Mouse (Mus musculus) CH12.LX (cell line): ENCODE data around the gene Ppa2. TPM values are rescaled to one million over a fixed set of nuclear protein-coding genes. Genes with fewer than 3 reads are reported as not detected.

Experiments
- DNase-seq: peaks from one replicate; pipeline ENCODE4 v3.0.0-alpha.2; 2013; ENCODE audit errors: extremely low read depth
- H3K27ac ChIP-seq: 2 replicates; pipeline ENCODE4 v1.5.1; 2012; ENCODE audit warnings: low read depth, mild to moderate bottlenecking, control low read depth, moderate library complexity; ENCODE audit not compliant: insufficient read depth
- H3K27me3 ChIP-seq: replicated peaks from 2 replicates; pipeline ENCODE3; 2012; ENCODE audit warnings: inconsistent platforms
- H3K36me3 ChIP-seq, 2 experiments: replicated peaks in 1 of 2; 2 replicates each; pipeline versions ENCODE3 to v1.6.1; 2012; ENCODE audit warnings: inconsistent platforms in 1 of 2, low read length in 1 of 2, mild to moderate bottlenecking in 1 of 2, mixed read lengths in 1 of 2, moderate library complexity in 1 of 2; ENCODE audit not compliant: control insufficient read depth in 1 of 2, insufficient read depth in 1 of 2
- H3K4me1 ChIP-seq, 2 experiments: 2 replicates each; pipeline ENCODE4 v1.6.1; 2012; ENCODE audit warnings: inconsistent platforms in 1 of 2, moderate library complexity in 1 of 2; ENCODE audit not compliant: insufficient read depth in 2 of 2, control insufficient read depth in 1 of 2
- H3K4me2 ChIP-seq: 2 replicates; pipeline ENCODE4 v1.6.1; 2012; ENCODE audit warnings: low read depth, mild to moderate bottlenecking, control low read depth; ENCODE audit not compliant: poor library complexity, insufficient read depth, severe bottlenecking
- H3K4me3 ChIP-seq, 3 experiments: fragments of 150-350 bp in 1 of 3; sonication (generic) in 1 of 3; replicated peaks in 1 of 3; 2 replicates each; pipeline versions ENCODE3 to v1.5.1; 2011 to 2012; ENCODE audit warnings: low read depth in 2 of 3, low read length in 2 of 3, mild to moderate bottlenecking in 2 of 3, moderate library complexity in 2 of 3, control low read depth in 1 of 3, improper control_type of control experiment in 1 of 3, inconsistent platforms in 1 of 3, mixed read lengths in 1 of 3; ENCODE audit not compliant: poor library complexity in 1 of 3
- H3K79me2 ChIP-seq: replicated peaks from 2 replicates; pipeline ENCODE4 v1.6.1; 2012; ENCODE audit warnings: mild to moderate bottlenecking, moderate library complexity; ENCODE audit not compliant: control insufficient read depth, poor library complexity, insufficient read depth, severe bottlenecking; ENCODE audit errors: extremely low read depth
- H3K9ac ChIP-seq: 2 replicates; pipeline ENCODE4 v1.6.1; 2012; ENCODE audit warnings: low read depth, mild to moderate bottlenecking, control low read depth, moderate library complexity; ENCODE audit not compliant: insufficient read depth
- H3K9me3 ChIP-seq: replicated peaks from 2 replicates; pipeline ENCODE3; 2012; ENCODE audit warnings: low read length, inconsistent platforms, mixed read lengths
- BHLHE40 ChIP-seq: IDR thresholded peaks from 2 replicates; pipeline ENCODE4 v1.6.1; 2011; ENCODE audit warnings: mild to moderate bottlenecking, low read depth, low read length, improper control_type of control experiment
- E2F4 ChIP-seq: IDR thresholded peaks from 2 replicates; pipeline ENCODE4 v1.6.1; 2011; ENCODE audit warnings: low read depth, low read length, improper control_type of control experiment; ENCODE audit not compliant: insufficient replicate concordance
- ELF1 ChIP-seq: IDR thresholded peaks from 2 replicates; pipeline ENCODE4 v1.6.1; 2014; ENCODE audit warnings: low read depth, mild to moderate bottlenecking, inconsistent platforms, low read length, improper control_type of control experiment
- EP300 ChIP-seq: IDR thresholded peaks from 2 replicates; pipeline ENCODE4 v1.6.1; 2011; ENCODE audit warnings: low read length, improper control_type of control experiment
- GABPA ChIP-seq: IDR thresholded peaks from 2 replicates; pipeline ENCODE4 v1.6.1; 2012; ENCODE audit warnings: low read depth, low read length, improper control_type of control experiment, inconsistent platforms; ENCODE audit not compliant: insufficient replicate concordance
- IRF4 ChIP-seq: IDR thresholded peaks from 2 replicates; pipeline ENCODE4 v1.6.1; 2014; ENCODE audit warnings: low read depth, mild to moderate bottlenecking, inconsistent platforms, low read length, improper control_type of control experiment
- JUN ChIP-seq: IDR thresholded peaks from 2 replicates; pipeline ENCODE4 v1.6.1; 2011; ENCODE audit warnings: low read depth, mild to moderate bottlenecking, low read length, improper control_type of control experiment, moderate library complexity; ENCODE audit not compliant: insufficient read depth
- JUND ChIP-seq: conservative IDR thresholded peaks from 2 replicates; pipeline ENCODE4 v1.6.1; 2011; ENCODE audit warnings: low read depth, low read length, improper control_type of control experiment
- KAT2A ChIP-seq: IDR thresholded peaks from 2 replicates; pipeline ENCODE4 v1.6.1; 2012; ENCODE audit warnings: low read length, improper control_type of control experiment, inconsistent platforms; ENCODE audit not compliant: insufficient replicate concordance
- MEF2A ChIP-seq: IDR thresholded peaks from 2 replicates; pipeline ENCODE4 v1.6.1; 2014; ENCODE audit warnings: low read depth, mild to moderate bottlenecking, inconsistent platforms, low read length, improper control_type of control experiment, borderline replicate concordance
- MXI1 ChIP-seq: IDR thresholded peaks from 2 replicates; pipeline ENCODE4 v1.6.1; 2011; ENCODE audit warnings: mild to moderate bottlenecking, low read depth, low read length, improper control_type of control experiment
- MYC ChIP-seq: IDR thresholded peaks from 2 replicates; pipeline ENCODE4 v1.6.1; 2011; ENCODE audit warnings: low read depth, mild to moderate bottlenecking, improper control_type of control experiment, low read length
- NELFE ChIP-seq: IDR thresholded peaks from 2 replicates; pipeline ENCODE4 v1.6.1; 2011; ENCODE audit warnings: low read depth, low read length, improper control_type of control experiment
- PAX5 ChIP-seq: IDR thresholded peaks from 2 replicates; pipeline ENCODE4 v1.6.1; 2012; ENCODE audit warnings: low read length, inconsistent platforms, mixed read lengths
- POLR2AphosphoS2 ChIP-seq: IDR thresholded peaks from 2 replicates; pipeline ENCODE4 v1.6.1; 2011; ENCODE audit warnings: low read depth, low read length, improper control_type of control experiment
- RAD21 ChIP-seq: IDR thresholded peaks from 2 replicates; pipeline ENCODE4 v1.6.1; 2011; ENCODE audit warnings: low read depth, mild to moderate bottlenecking, low read length, improper control_type of control experiment, moderate library complexity
- RCOR1 ChIP-seq: conservative IDR thresholded peaks from 2 replicates; pipeline ENCODE4 v1.6.1; 2012; ENCODE audit warnings: low read depth, mild to moderate bottlenecking, inconsistent platforms, low read length, improper control_type of control experiment
- SIN3A ChIP-seq: IDR thresholded peaks from 2 replicates; pipeline ENCODE4 v1.6.1; 2012; ENCODE audit warnings: low read length, improper control_type of control experiment, inconsistent platforms
- SMC3 ChIP-seq: IDR thresholded peaks from 2 replicates; pipeline ENCODE4 v1.6.1; 2011; ENCODE audit warnings: low read depth, low read length, improper control_type of control experiment
- UBTF ChIP-seq: IDR thresholded peaks from 2 replicates; pipeline ENCODE4 v1.6.1; 2012; ENCODE audit warnings: low read depth, mild to moderate bottlenecking, inconsistent platforms, low read length, improper control_type of control experiment, moderate library complexity
- USF1 ChIP-seq: IDR thresholded peaks from 2 replicates; pipeline ENCODE4 v1.6.1; 2014; ENCODE audit warnings: low read depth, mild to moderate bottlenecking, inconsistent platforms, low read length, improper control_type of control experiment
- USF2 ChIP-seq: conservative IDR thresholded peaks from 2 replicates; pipeline ENCODE4 v1.6.1; 2011; ENCODE audit warnings: low read depth, low read length, improper control_type of control experiment
- ZKSCAN1 ChIP-seq: IDR thresholded peaks from 2 replicates; pipeline ENCODE4 v1.6.1; 2012; ENCODE audit warnings: low read depth, inconsistent platforms, low read length, improper control_type of control experiment, borderline replicate concordance
- ZNF384 ChIP-seq: IDR thresholded peaks from 2 replicates; pipeline ENCODE4 v1.6.1; 2012; ENCODE audit warnings: low read depth, low read length, improper control_type of control experiment, inconsistent platforms
- dilution Hi-C: fragments of 300-500 bp; cut with MboI; formaldehyde crosslinking; loops from 2 replicates; pipeline ENCODE4 v1.14.3; 2020; ENCODE audit warnings: low sequenced_read_pairs; ENCODE audit not compliant: extremely low pct_unique_long_range_greater_than_20kb, extremely low pct_ligation_motif_present
- in situ Hi-C: fragments of 300-500 bp; cut with MboI; formaldehyde crosslinking; loops from 3 replicates; pipeline ENCODE4 v1.14.3; 2019; ENCODE audit warnings: low sequenced_read_pairs, low pct_ligation_motif_present, low pct_unique_long_range_greater_than_20kb, mixed read lengths
- polyA plus RNA-seq: library from polyadenylated mRNA; unstranded; fragments of >175 nt; gene quantifications from 2 replicates; pipeline ENCODE4 v1.2.1, GENCODE M21; 2012; ENCODE audit warnings: low read depth; ENCODE audit not compliant: insufficient read length
- total RNA-seq, 2 experiments: library from RNA; depleted of rRNA; stranded (reverse); fragments of 300-350 nt in 1 of 2; fragments of >200 nt in 1 of 2; gene quantifications; 2 replicates each; pipeline ENCODE4 v1.2.3; 2012 to 2014

Ppa2 gene
- total and polyA plus RNA-seq, 3 experiments, result 98.3 to 132 (median 119) TPM

GRCm38 (mm10) chr3:133357977-133358376 lies 48.1 kb downstream of the Ppa2 start:
- dilution Hi-C loops, result no loop called here
- no peak for TF ChIP-seq KAT2A
- TF ChIP-seq BHLHE40, result no peak
- no peak for TF ChIP-seq RCOR1
- no peak for TF ChIP-seq USF1
- TF ChIP-seq POLR2AphosphoS2, result no peak
- TF ChIP-seq MYC, result no peak
- no peak for TF ChIP-seq ZKSCAN1
- TF ChIP-seq RAD21, result no peak
- no peak for TF ChIP-seq SIN3A
- no peak for TF ChIP-seq GABPA
- no peak for TF ChIP-seq JUN
- no peak for TF ChIP-seq IRF4
- no peak for TF ChIP-seq PAX5
- no peak for TF ChIP-seq JUND
- no peak for TF ChIP-seq E2F4
- TF ChIP-seq MEF2A, result no peak
- Histone ChIP-seq H3K27me3 (no peaks in the 10 kb centered on the region), H3K9me3 (no peaks in the 10 kb centered on the region), H3K4me2 (no peak overlapping the region), H3K27ac (no peak overlapping the region), H3K79me2 (no peaks in the 10 kb centered on the region), H3K9ac (no peak overlapping the region), H3K36me3 (peaks cover 26 to 47% of the 10 kb centered on the region in 2 experiments), H3K4me3 (no peak overlapping the region), H3K4me1 (peaks cover 2 to 18% of the 10 kb centered on the region in 2 experiments; a peak in 2 of 4 replicates)
- in situ Hi-C loops, result no loop called here
- DNase-seq, result no peak

GRCm38 (mm10) chr3:133361406-133361805 lies 51.5 kb downstream of the Ppa2 start:
- DNase-seq, result no peak

More at GRCm38 (mm10) chr3:133361406-133361805, 51.5 kb downstream of the Ppa2 start:
- Histone ChIP-seq H3K27ac (no peak overlapping the region), H3K36me3 (peaks cover 24 to 51% of the 10 kb centered on the region in 2 experiments), H3K9ac (no peak overlapping the region), H3K4me2 (no peak overlapping the region), H3K9me3 (no peaks in the 10 kb centered on the region), H3K4me3 (no peak overlapping the region), H3K79me2 (no peaks in the 10 kb centered on the region), H3K4me1 (peaks cover 2 to 13% of the 10 kb centered on the region in 2 experiments; a peak in 2 of 4 replicates), H3K27me3 (no peaks in the 10 kb centered on the region)
- dilution Hi-C loops, result no loop called here
- no peak for TF ChIP-seq ELF1
- TF ChIP-seq RCOR1, result no peak
- peak; percentile 59; the same call in 1 of the 2 replicates for TF ChIP-seq EP300
- peak; percentile 71 for TF ChIP-seq IRF4
- TF ChIP-seq USF1, result no peak
- TF ChIP-seq NELFE, result no peak
- no peak for TF ChIP-seq UBTF
- 0 out of 2 replicates have a peak, but pooled peaks have one; percentile 58 for TF ChIP-seq MYC
- 0 out of 2 replicates have a peak, but pooled peaks have one; percentile 39 for TF ChIP-seq POLR2AphosphoS2
- 0 out of 2 replicates have a peak, but pooled peaks have one; percentile 18 for TF ChIP-seq BHLHE40
- peak; percentile 65 for TF ChIP-seq ZNF384
- TF ChIP-seq USF2, result no peak
- TF ChIP-seq MXI1, result peak; percentile 43; the same call in 1 of the 2 replicates
- TF ChIP-seq SMC3, result peak; percentile 6; the same call in 1 of the 2 replicates
- in situ Hi-C loops, result no loop called here
